Mouse (Mus musculus) MEL (cell line): ENCODE data around the gene Stap1. TPM values are rescaled to one million over a fixed set of nuclear protein-coding genes. Genes with fewer than 3 reads are reported as not detected.
A peak's percentile ranks its signal among the peaks of the same experiment; 100 is the strongest.

ENCODE experiments used
- DNase-seq: peaks from one replicate; pipeline ENCODE4 v3.0.0; 2011; ENCODE audit warnings: low read depth, low spot score
- H3K27ac ChIP-seq: 2 replicates; pipeline ENCODE4 v1.5.1; 2012; ENCODE audit warnings: low read depth, mild to moderate bottlenecking, control low read depth, low read length, moderate library complexity; ENCODE audit not compliant: control insufficient read depth
- H3K27me3 ChIP-seq, 2 experiments: fragments of 150-350 bp in 1 of 2; sonication (generic) in 1 of 2; 2 replicates each; pipeline ENCODE4 v1.6.1; 2012; ENCODE audit warnings: low read length in 2 of 2, mild to moderate bottlenecking in 2 of 2, improper control_type of control experiment in 1 of 2, moderate library complexity in 1 of 2; ENCODE audit not compliant: insufficient read depth in 2 of 2, control insufficient read depth in 1 of 2
- H3K36me3 ChIP-seq, 2 experiments: 2 replicates each; pipeline ENCODE4 v1.6.1; 2012 to 2014; ENCODE audit warnings: low read length in 2 of 2, improper control_type of control experiment in 1 of 2, inconsistent platforms in 1 of 2, mild to moderate bottlenecking in 1 of 2; ENCODE audit not compliant: insufficient read depth in 2 of 2, control insufficient read depth in 1 of 2
- H3K4me1 ChIP-seq, 2 experiments: fragments of 150-350 bp in 1 of 2; sonication (generic) in 1 of 2; 2 replicates each; pipeline ENCODE4 v1.6.1; 2012; ENCODE audit warnings: low read length in 2 of 2, improper control_type of control experiment in 1 of 2, mild to moderate bottlenecking in 1 of 2; ENCODE audit not compliant: insufficient read depth in 2 of 2, control insufficient read depth in 1 of 2
- H3K4me3 ChIP-seq, 2 experiments: fragments of 150-350 bp in 1 of 2; sonication (generic) in 1 of 2; 2 replicates each; pipeline ENCODE4 v1.5.1; 2012; ENCODE audit warnings: low read depth in 2 of 2, low read length in 2 of 2, mild to moderate bottlenecking in 2 of 2, moderate library complexity in 2 of 2, control low read depth in 1 of 2, improper control_type of control experiment in 1 of 2; ENCODE audit not compliant: control insufficient read depth in 1 of 2, insufficient read depth in 1 of 2
- H3K79me2 ChIP-seq: 2 replicates; pipeline ENCODE4 v1.6.1; 2012; ENCODE audit warnings: mild to moderate bottlenecking, low read length, moderate library complexity; ENCODE audit not compliant: control insufficient read depth, poor library complexity, insufficient read depth
- H3K9ac ChIP-seq: 2 replicates; pipeline ENCODE4 v1.6.1; 2012; ENCODE audit warnings: low read depth, mild to moderate bottlenecking, control low read depth, low read length, moderate library complexity; ENCODE audit not compliant: control insufficient read depth, poor library complexity, severe bottlenecking
- H3K9me3 ChIP-seq: fragments of 150-350 bp; sonication (generic); replicated peaks from 2 replicates; pipeline ENCODE4 v1.6.1; 2012; ENCODE audit warnings: mild to moderate bottlenecking, low read length, improper control_type of control experiment, moderate library complexity; ENCODE audit not compliant: insufficient read depth
- BHLHE40 ChIP-seq: IDR thresholded peaks from 2 replicates; pipeline ENCODE4 v1.6.1; 2012; ENCODE audit warnings: low read depth, mild to moderate bottlenecking, inconsistent platforms, low read length, improper control_type of control experiment, borderline replicate concordance
- CHD1 ChIP-seq: IDR thresholded peaks from 2 replicates; pipeline ENCODE4 v1.6.1; 2012; ENCODE audit warnings: low read depth, mild to moderate bottlenecking, inconsistent platforms, low read length, improper control_type of control experiment
- E2F4 ChIP-seq: IDR thresholded peaks from 2 replicates; pipeline ENCODE4 v1.6.1; 2011; ENCODE audit warnings: low read depth, low read length, improper control_type of control experiment, borderline replicate concordance
- EP300 ChIP-seq, 2 experiments: IDR thresholded peaks; 2 replicates each; pipeline ENCODE4 v1.6.1; 2011; ENCODE audit warnings: improper control_type of control experiment in 2 of 2, low read length in 2 of 2, low read depth in 1 of 2, mild to moderate bottlenecking in 1 of 2
- ETS1 ChIP-seq: IDR thresholded peaks from 2 replicates; pipeline ENCODE4 v1.6.1; 2012; ENCODE audit warnings: low read depth, mild to moderate bottlenecking, inconsistent platforms, low read length, improper control_type of control experiment, moderate library complexity
- GATA1 ChIP-seq: IDR thresholded peaks from 2 replicates; pipeline ENCODE4 v1.6.1; 2011; ENCODE audit warnings: low read depth, low read length, improper control_type of control experiment
- JUND ChIP-seq: IDR thresholded peaks from 2 replicates; pipeline ENCODE4 v1.6.1; 2011; ENCODE audit warnings: low read depth, mild to moderate bottlenecking, improper control_type of control experiment, low read length
- MYB ChIP-seq: IDR thresholded peaks from 2 replicates; pipeline ENCODE4 v1.6.1; 2011; ENCODE audit warnings: mild to moderate bottlenecking, low read depth, low read length, improper control_type of control experiment
- NELFE ChIP-seq: IDR thresholded peaks from 2 replicates; pipeline ENCODE4 v1.6.1; 2011; ENCODE audit warnings: low read depth, low read length, improper control_type of control experiment
- NRF1 ChIP-seq: IDR thresholded peaks from 2 replicates; pipeline ENCODE4 v1.6.1; 2014; ENCODE audit warnings: low read depth, mild to moderate bottlenecking, inconsistent platforms, low read length, improper control_type of control experiment, moderate library complexity; ENCODE audit not compliant: poor library complexity, insufficient read depth, severe bottlenecking
- POLR2A ChIP-seq, 2 experiments: IDR thresholded peaks; 2 replicates each; pipeline ENCODE4 v1.6.1; 2011 to 2012; ENCODE audit warnings: low read length in 2 of 2, mild to moderate bottlenecking in 2 of 2, control low read depth in 1 of 2, improper control_type of control experiment in 1 of 2, low read depth in 1 of 2, moderate library complexity in 1 of 2; ENCODE audit not compliant: control insufficient read depth in 1 of 2, insufficient read depth in 1 of 2, poor library complexity in 1 of 2
- TAL1 ChIP-seq: IDR thresholded peaks from 2 replicates; pipeline ENCODE4 v1.6.1; 2012; ENCODE audit warnings: mild to moderate bottlenecking, inconsistent platforms, low read length, moderate library complexity, mixed read lengths
- polyA plus RNA-seq, 2 experiments: library from polyadenylated mRNA; stranded (reverse) in 1 of 2; unstranded in 1 of 2; fragments of >175 nt in 1 of 2; fragments of >200 nt in 1 of 2; gene quantifications; 2 replicates each; pipeline versions ENCODE4 v1.2.1 to v1.2.4; 2012; ENCODE audit warnings: low replicate concordance in 2 of 2, low read depth in 1 of 2; ENCODE audit not compliant: insufficient read length in 2 of 2, insufficient read depth in 1 of 2, missing spikeins in 1 of 2
- total RNA-seq: library from RNA; depleted of rRNA; stranded (reverse); fragments of 300-350 nt; gene quantifications from 2 replicates; pipeline ENCODE4 v1.2.3, GENCODE M21; 2012

The Stap1 gene
- total and polyA plus RNA-seq, 3 experiments = 0.03 TPM; not detected in 2

DNA sequence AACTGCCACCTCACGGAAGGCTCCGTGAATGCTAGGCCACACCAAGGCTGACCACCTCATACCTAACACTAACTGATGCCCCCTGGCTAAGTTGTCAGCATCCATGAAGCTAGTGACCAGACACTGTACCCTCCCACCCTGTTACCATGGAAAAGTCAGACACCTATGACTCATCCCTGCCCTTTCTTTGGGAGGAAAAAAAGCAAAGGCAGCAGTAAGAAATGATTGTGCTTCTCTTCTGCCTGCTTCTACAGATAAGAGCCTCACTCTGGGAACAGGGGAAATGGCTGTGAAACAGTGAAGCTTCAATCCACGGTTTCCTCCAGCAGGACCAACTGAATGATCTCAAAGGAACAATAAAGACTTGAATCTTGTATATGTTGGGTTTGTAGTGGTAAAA lies 3.1 kb upstream of the Stap1 start:
- DNase-seq = peak; percentile 65
- H3K36me3 ChIP-seq = peaks cover 0 to 20% of the 10 kb centered on the region in 2 experiments; a peak in 2 of 4 replicates
- H3K27ac ChIP-seq = no peak overlapping the region
- no peak overlapping the region for H3K4me3 ChIP-seq
- peaks cover 5% of the 10 kb centered on the region; the same call in 1 of the 2 replicates for H3K79me2 ChIP-seq
- no peaks in the 10 kb centered on the region for H3K27me3 ChIP-seq
- no peak overlapping the region for H3K9ac ChIP-seq
- TF ChIP-seq EP300 (IDR thresholded peaks at IDR 0.05; ENCODE audit: low read depth in 1 of 2, low read length in 2 of 2) = peak in 1 of 2 experiments; percentile 33; a peak in 1 of 4 replicates
- TF ChIP-seq NELFE = no peak
- peak; percentile 72 for TF ChIP-seq TAL1
- TF ChIP-seq JUND = 0 out of 2 replicates have a peak, but pooled peaks have one; percentile 62
- peak; percentile 65 for TF ChIP-seq GATA1
- H3K9me3 ChIP-seq = no peaks in the 10 kb centered on the region
- H3K4me1 ChIP-seq = peaks cover 5 to 10% of the 10 kb centered on the region in 2 experiments

DNA sequence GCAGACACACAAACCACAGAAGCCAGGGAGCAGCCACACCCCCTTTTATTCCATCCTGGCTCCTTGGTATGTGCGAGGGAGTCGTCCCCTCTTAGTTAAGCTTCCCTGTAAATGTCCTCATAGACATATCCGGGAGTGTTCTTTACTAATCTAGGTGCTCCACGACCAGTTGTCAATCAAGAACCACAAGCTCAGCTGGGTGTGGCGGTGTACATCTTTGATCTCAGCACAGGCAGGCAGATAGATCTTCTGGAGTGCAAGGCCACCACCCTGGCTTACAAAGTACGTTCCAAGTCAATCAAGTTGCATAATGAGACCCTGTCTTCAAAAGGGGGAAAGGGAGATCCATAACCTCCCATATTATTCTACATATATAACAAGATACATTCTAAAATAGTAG lies 2.4 kb upstream of the Stap1 start:
- H3K27ac ChIP-seq = no peak overlapping the region
- DNase-seq = no peak

DNA sequence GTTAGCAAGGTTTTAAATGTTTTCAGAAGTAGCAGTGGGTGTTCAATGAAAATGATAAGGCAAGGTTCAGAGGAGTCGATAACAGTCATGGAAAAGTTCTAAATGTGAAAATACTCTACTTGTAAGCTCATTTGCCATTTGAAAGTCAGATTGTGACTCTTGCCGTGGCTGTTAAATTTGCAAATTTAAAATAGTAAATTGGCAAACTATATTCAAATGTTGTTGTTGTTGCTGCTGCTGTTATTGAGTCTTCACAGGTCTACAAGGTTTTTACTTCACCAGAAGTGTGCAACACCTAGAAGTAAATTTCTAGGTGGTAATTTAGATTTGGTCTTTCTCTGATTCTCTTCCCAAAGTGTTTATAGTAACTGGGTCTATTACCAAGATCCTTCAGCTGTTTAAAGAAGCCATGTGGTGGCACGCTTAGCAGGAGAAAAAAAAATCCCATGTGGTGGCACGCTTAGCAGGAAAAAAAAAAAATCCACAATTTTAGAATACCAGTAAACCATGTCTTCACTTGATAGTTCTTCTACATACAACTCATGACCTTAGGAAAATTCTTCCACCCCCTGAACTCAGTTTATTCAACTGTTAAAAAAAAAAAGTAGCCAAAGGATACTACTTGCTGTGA lies 1.3 kb downstream of the Stap1 start:
- no peaks in the 10 kb centered on the region for H3K27me3 ChIP-seq
- H3K4me3 ChIP-seq = no peak overlapping the region
- H3K9ac ChIP-seq = no peak overlapping the region
- TF ChIP-seq CHD1 (no peak), MYB (no peak), E2F4 (no peak), JUND (no peak), POLR2A (IDR thresholded peaks at IDR 0.05; ENCODE audit: control insufficient read depth in 1 of 2, insufficient read depth in 1 of 2, low read depth in 1 of 2, low read length in 2 of 2, poor library complexity in 1 of 2) (no peak), BHLHE40 (no peak)
- peaks cover 0 to 5% of the 10 kb centered on the region in 2 experiments; a peak in 1 of 4 replicates for H3K36me3 ChIP-seq
- no peak for DNase-seq
- H3K27ac ChIP-seq = no peak overlapping the region
- no peaks in the 10 kb centered on the region for H3K79me2 ChIP-seq
- H3K9me3 ChIP-seq = no peaks in the 10 kb centered on the region
- H3K4me1 ChIP-seq = peaks cover 0 to 4% of the 10 kb centered on the region in 2 experiments; a peak in 2 of 4 replicates

More for the DNA sequence above, 2.4 kb upstream of the Stap1 start:
- no peak overlapping the region for H3K4me3 ChIP-seq
- H3K9me3 ChIP-seq = no peaks in the 10 kb centered on the region
- peaks cover 0 to 13% of the 10 kb centered on the region in 2 experiments; a peak in 2 of 4 replicates for H3K36me3 ChIP-seq
- no peak for TF ChIP-seq POLR2A (IDR thresholded peaks at IDR 0.05; ENCODE audit: control insufficient read depth in 1 of 2, insufficient read depth in 1 of 2, low read depth in 1 of 2, low read length in 2 of 2, poor library complexity in 1 of 2)
- no peak for TF ChIP-seq CHD1
- no peak for TF ChIP-seq ETS1
- no peak for TF ChIP-seq NRF1
- H3K27me3 ChIP-seq = no peaks in the 10 kb centered on the region
- no peak overlapping the region for H3K9ac ChIP-seq
- peaks cover 5% of the 10 kb centered on the region; the same call in 1 of the 2 replicates for H3K79me2 ChIP-seq
- peaks cover 3 to 10% of the 10 kb centered on the region in 2 experiments; a peak in 3 of 4 replicates for H3K4me1 ChIP-seq
